Comparison of ENCODE assay signal across 15 mouse cellular contexts in genomic region chr11:104622040-104622962, GRCm38 (mm10). TPM values are rescaled to one million over a fixed set of nuclear protein-coding genes. Genes with fewer than 3 reads are reported as not detected.
DNase-seq lines count a peak whose midpoint lies in the region; ATAC-seq and TF ChIP-seq lines count a peak whose summit lies in the region.
"Had no signal": no experiment of that assay in that cellular context is flagged by ENCODE, and none has a peak within 500 bp of the region (broad histone marks: within the 10 kb centered on the region; RNA-seq: fewer than 3 reads in every experiment).

No protein-coding gene starts in this region.

- intact Hi-C loops in gastrocnemius, postnatal 14 days (cut with DNase I; ENCODE audit: low total_unique reads) = no loop called here
- intact Hi-C loops in heart, postnatal 36 days (cut with DNase I) = no loop called here

- no peak overlapping the region for H3K9ac ChIP-seq in liver, postnatal 0 days (replicated peaks)

- no peaks in the 10 kb centered on the region for H3K27me3 ChIP-seq in C2C12 (ENCODE audit: control insufficient read depth, insufficient read depth, insufficient read length)
- H3K27me3 ChIP-seq in liver, postnatal 0 days (ENCODE audit: insufficient read depth, low read length) = no peaks in the 10 kb centered on the region

- no peaks in the 10 kb centered on the region for H3K9me3 ChIP-seq in liver, postnatal 0 days (ENCODE audit: low read length)

- H3K36me3 ChIP-seq in C2C12 (ENCODE audit: control insufficient read depth, insufficient read depth) = no peaks in the 10 kb centered on the region
- H3K36me3 ChIP-seq in liver, postnatal 0 days (replicated peaks; ENCODE audit: insufficient read depth, low read length) = no peaks in the 10 kb centered on the region

- H3K27ac ChIP-seq in liver, postnatal 0 days (ENCODE audit: low read depth) = no peak overlapping the region
- H3K27ac ChIP-seq: hindbrain, postnatal 0 days; kidney, postnatal 0 days had no signal

- H3K4me3 ChIP-seq in C2C12 (ENCODE audit: insufficient read depth, poor library complexity, severe bottlenecking) = no peak overlapping the region
- no peak overlapping the region for H3K4me3 ChIP-seq in liver, postnatal 0 days (ENCODE audit: low read depth, low read length)
- H3K4me3 ChIP-seq: erythroblast, embryonic 14.5 days had no signal

- H3K79me2 ChIP-seq in C2C12 (ENCODE audit: control insufficient read depth, insufficient read depth) = peaks cover 21% of the 10 kb centered on the region

- H3ac ChIP-seq in C2C12 (ENCODE audit: control insufficient read depth, insufficient read length, low read depth) = no peak overlapping the region

- peaks cover 5% of the 10 kb centered on the region for H3K79me3 ChIP-seq in C2C12 (ENCODE audit: low read depth)

- TF ChIP-seq CTCF in C2C12 (IDR thresholded peaks at IDR 0.05; ENCODE audit: control insufficient read depth, insufficient read depth, insufficient read length) = no peak
- TF ChIP-seq CTCF in liver, postnatal 0 days (IDR thresholded peaks at IDR 0.05; ENCODE audit: low read depth) = no peak

- DNase-seq in gastrocnemius, postnatal 14 days = peak; percentile 29
- DNase-seq in gastrocnemius, postnatal 10 days = no peak
- DNase-seq in brain, adult 2 months (ENCODE audit: low read depth, low spot score) = peak; percentile 55
- no peak for DNase-seq in liver, postnatal 0 days
- no peak for DNase-seq in heart, postnatal 36 days
- DNase-seq in heart, postnatal 4 days = no peak
- DNase-seq: adrenal gland, postnatal 36 days; layer of hippocampus, postnatal 36 days; lung, postnatal 4 days; thymus, postnatal 36 days had no signal

- peaks cover 14% of the 10 kb centered on the region; the same call in 1 of the 2 replicates for H3K4me1 ChIP-seq in liver, postnatal 0 days (ENCODE audit: insufficient read depth)

- peak; percentile 28; the same call in 1 of the 2 replicates for TF ChIP-seq EP300 in liver, postnatal 0 days (IDR thresholded peaks at IDR 0.05; ENCODE audit: low read depth)

- 40% methylated on average over 9 of the region's 12 CpGs for WGBS in liver, postnatal 0 days (ENCODE audit: insufficient replicate concordance)

- H3K4me2 ChIP-seq in liver, postnatal 0 days (ENCODE audit: low read depth, low read length) = no peak overlapping the region

- ATAC-seq in liver, postnatal 0 days = peak; percentile 28; the same call in 1 of the 2 replicates
- no peak for ATAC-seq in erythroblast, adult 5-6 weeks (replicated peaks; ENCODE audit: low FRiP score, poor library complexity, severe bottlenecking)
- ATAC-seq: hindbrain, postnatal 0 days had no signal

TF ChIP-seq in C2C12, 6 proteins besides CTCF, POLR2A, EP300 and RAD21:
- TF ChIP-seq USF1 (IDR thresholded peaks at IDR 0.05; ENCODE audit: low read depth) (no peak), FOSL1 (IDR thresholded peaks at IDR 0.05; ENCODE audit: insufficient read depth, low read length, poor library complexity, severe bottlenecking) (peak; percentile 27), CEBPB (IDR thresholded peaks at IDR 0.05; ENCODE audit: low read depth) (peak; percentile 20), MYOG (IDR thresholded peaks at IDR 0.05; ENCODE audit: control insufficient read depth, extremely low read depth, insufficient read length) (no peak), MAX (IDR thresholded peaks at IDR 0.05) (peak; percentile 20), MYOD1 (IDR thresholded peaks at IDR 0.05; ENCODE audit: control insufficient read depth, insufficient read length, low read depth) (no peak)

RNA-seq across cellular contexts. Expression of gene Itgb3, which starts 14.5 kb away (rescaled TPM):
- total RNA-seq in gastrocnemius, postnatal 14 days (2021) = 1 to 10 TPM; 2.2 to 4.0 TPM
- 10 to 100 TPM in 1 of 2 experiments, 1 to 10 TPM in 1; 4.7 to 15.9 TPM for total RNA-seq in gastrocnemius, postnatal 10 days (2021)
- polyA plus RNA-seq in C2C12 (2012; fragmentation: generic; extraction: Trizol) = 15.0 TPM
- 13.6 and 16.0 TPM in 2 replicates for polyA plus RNA-seq in liver, postnatal 0 days (2015; fragmentation: Nextera tagmentation; extraction: Ambion mirVana)
- 0.84 and 4.2 TPM in 2 replicates for total RNA-seq in erythroblast, adult 5-6 weeks (2015; ENCODE audit: low replicate concordance)
- total RNA-seq in erythroblast, adult 5-6 weeks (2017; ENCODE audit: low replicate concordance) = 3.0 and 3.1 TPM in 2 replicates
- total RNA-seq in heart, postnatal 36 days (2021) = 1 to 10 TPM; 3.0 to 3.3 TPM
- total RNA-seq in heart, postnatal 4 days (2021) = 1 to 10 TPM; 6.8 to 6.9 TPM

Comparison
In these comparisons a context has a peak if more than half of its experiments do, and no peak if none do; other contexts are left out.
1. DNase-seq: peak in gastrocnemius, postnatal 14 days (single experiment) and brain, adult 2 months (single experiment); none in gastrocnemius, postnatal 10 days (single experiment), liver, postnatal 0 days (single experiment), heart, postnatal 36 days (0 of 2) and heart, postnatal 4 days (single experiment).